ENCODE assay signal across 8 mouse cellular contexts in the genomic region with DNA sequence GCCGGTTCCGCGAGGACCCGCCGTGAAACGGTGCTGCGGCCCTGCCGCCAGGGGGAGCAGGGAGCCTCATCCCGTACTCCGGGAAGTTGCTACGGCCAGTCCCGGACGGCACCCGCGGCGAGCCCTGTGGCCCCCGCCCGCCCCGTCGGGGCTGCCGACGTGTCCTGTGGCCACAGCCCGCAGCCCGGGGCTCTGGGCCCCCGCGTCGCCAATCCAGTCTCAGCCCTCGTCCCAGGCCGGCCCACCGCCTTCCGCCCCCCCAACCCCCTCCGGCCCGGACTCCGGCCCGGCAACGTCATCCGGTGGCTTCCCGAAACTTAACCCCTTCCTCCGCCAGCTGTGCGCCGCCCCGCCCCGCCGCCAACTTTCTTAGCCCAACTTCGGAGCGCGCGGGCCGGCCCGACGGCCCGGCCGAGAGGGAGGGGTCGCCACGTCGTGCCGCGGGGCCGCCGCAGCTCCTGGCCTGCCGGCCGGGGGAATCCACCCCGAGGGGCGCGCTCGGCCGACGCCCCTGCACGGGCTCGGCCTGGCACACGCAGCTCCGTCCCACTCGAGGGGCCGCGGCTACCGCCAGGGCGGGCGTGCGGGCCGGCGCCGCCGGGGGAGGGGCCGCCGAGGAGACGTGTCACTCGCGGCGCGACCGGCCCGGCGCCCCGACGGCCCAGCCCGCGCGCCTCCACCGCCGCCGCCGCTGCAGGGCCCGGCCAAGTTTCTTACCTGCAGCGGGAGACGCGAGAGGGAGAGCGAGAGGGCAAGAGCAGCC. TPM values are rescaled to one million over a fixed set of nuclear protein-coding genes. Genes with fewer than 3 reads are reported as not detected.
DNase-seq lines count a peak whose midpoint lies in the region; ATAC-seq and TF ChIP-seq lines count a peak whose summit lies in the region.

No protein-coding gene starts in this region.

- peak overlapping the region; percentile 99 for H3K4me3 ChIP-seq in heart, embryonic 13.5 days
- peak overlapping the region; percentile 99 for H3K4me3 ChIP-seq in kidney, postnatal 0 days (replicated peaks; ENCODE audit: low read depth, low read length)
- peak overlapping the region; percentile 97 for H3K4me3 ChIP-seq in liver, embryonic 13.5 days (replicated peaks)
- peak overlapping the region; percentile 82 for H3K4me3 ChIP-seq in stomach, embryonic 14.5 days (ENCODE audit: low read depth, low read length)

- H3K36me3 ChIP-seq in heart, embryonic 13.5 days = peaks cover 17% of the 10 kb centered on the region
- no peaks in the 10 kb centered on the region for H3K36me3 ChIP-seq in kidney, postnatal 0 days (ENCODE audit: insufficient read depth, low read length)
- H3K36me3 ChIP-seq in liver, embryonic 13.5 days = peaks cover 6% of the 10 kb centered on the region; the same call in 1 of the 2 replicates
- peaks cover 8% of the 10 kb centered on the region for H3K36me3 ChIP-seq in stomach, embryonic 14.5 days (ENCODE audit: control insufficient read depth, insufficient read depth, low read length)

- peak; percentile 27 for ATAC-seq in CD4-positive, CD25-positive, alpha-beta regulatory T cell, adult 4 months
- ATAC-seq in erythroid progenitor cell, adult 5-6 weeks (replicated peaks; ENCODE audit: low FRiP score, poor library complexity, severe bottlenecking) = peak; percentile 68
- ATAC-seq in heart, embryonic 13.5 days (ENCODE audit: extremely low read depth, insufficient number of reproducible peaks, low FRiP score, low TSS enrichment) = peak; percentile 21
- ATAC-seq in kidney, postnatal 0 days (replicated peaks; ENCODE audit: low FRiP score, low read depth) = peak; percentile 51
- ATAC-seq in liver, embryonic 13.5 days (ENCODE audit: low read depth) = peak; percentile 27
- ATAC-seq in stomach, embryonic 14.5 days (ENCODE audit: insufficient number of reproducible peaks, insufficient read depth, low FRiP score, low read depth) = peak; percentile 11

- H3K9me3 ChIP-seq in heart, embryonic 13.5 days = no peaks in the 10 kb centered on the region
- no peaks in the 10 kb centered on the region for H3K9me3 ChIP-seq in kidney, postnatal 0 days (replicated peaks; ENCODE audit: low read length)
- no peaks in the 10 kb centered on the region for H3K9me3 ChIP-seq in liver, embryonic 13.5 days (replicated peaks)
- no peaks in the 10 kb centered on the region for H3K9me3 ChIP-seq in stomach, embryonic 14.5 days (ENCODE audit: control insufficient read depth, low read depth, low read length)

- peaks cover 45% of the 10 kb centered on the region for H3K4me1 ChIP-seq in heart, embryonic 13.5 days
- peaks cover 23% of the 10 kb centered on the region for H3K4me1 ChIP-seq in kidney, postnatal 0 days (replicated peaks; ENCODE audit: insufficient read depth, low read length)
- H3K4me1 ChIP-seq in liver, embryonic 13.5 days (replicated peaks) = peaks cover 64% of the 10 kb centered on the region
- H3K4me1 ChIP-seq in stomach, embryonic 14.5 days (ENCODE audit: control insufficient read depth, insufficient read depth, low read length) = peaks cover 38% of the 10 kb centered on the region

- peak overlapping the region; percentile 97 for H3K27ac ChIP-seq in heart, embryonic 13.5 days (replicated peaks)
- peak overlapping the region; percentile 98 for H3K27ac ChIP-seq in kidney, postnatal 0 days
- peak overlapping the region; percentile 93 for H3K27ac ChIP-seq in liver, embryonic 13.5 days
- peak overlapping the region; percentile 97 for H3K27ac ChIP-seq in stomach, embryonic 14.5 days (ENCODE audit: low read length)

- H3K9ac ChIP-seq in heart, embryonic 13.5 days = peak overlapping the region; percentile 98
- peak overlapping the region; percentile 98 for H3K9ac ChIP-seq in kidney, postnatal 0 days (ENCODE audit: low read depth, low read length)
- H3K9ac ChIP-seq in liver, embryonic 13.5 days = peak overlapping the region; percentile 92
- H3K9ac ChIP-seq in stomach, embryonic 14.5 days (replicated peaks; ENCODE audit: low read depth, low read length) = peak overlapping the region; percentile 97

- peak; percentile 75 for TF ChIP-seq CTCF in kidney, postnatal 0 days (IDR thresholded peaks at IDR 0.05; ENCODE audit: low read depth)

- no peaks in the 10 kb centered on the region for H3K27me3 ChIP-seq in heart, embryonic 13.5 days (replicated peaks)
- H3K27me3 ChIP-seq in kidney, postnatal 0 days (ENCODE audit: insufficient read depth, low read length) = no peaks in the 10 kb centered on the region
- H3K27me3 ChIP-seq in liver, embryonic 13.5 days = no peaks in the 10 kb centered on the region
- H3K27me3 ChIP-seq in stomach, embryonic 14.5 days (ENCODE audit: control insufficient read depth, insufficient read depth, low read length) = no peaks in the 10 kb centered on the region

- WGBS in heart, embryonic 13.5 days = under 1% methylated on average over 89 of the region's 107 CpGs
- WGBS in kidney, postnatal 0 days = under 1% methylated on average over 96 of the region's 107 CpGs
- 1% methylated on average over 93 of the region's 107 CpGs for WGBS in liver, embryonic 13.5 days (ENCODE audit: insufficient replicate concordance)
- WGBS in stomach, embryonic 14.5 days = under 1% methylated on average over 95 of the region's 107 CpGs

- H3K4me2 ChIP-seq in heart, embryonic 13.5 days = peak overlapping the region; percentile 82
- H3K4me2 ChIP-seq in kidney, postnatal 0 days (ENCODE audit: low read length) = peak overlapping the region; percentile 69
- H3K4me2 ChIP-seq in liver, embryonic 13.5 days = peak overlapping the region; percentile 98
- peak overlapping the region; percentile 73 for H3K4me2 ChIP-seq in stomach, embryonic 14.5 days (replicated peaks; ENCODE audit: low read depth, low read length)

- peak; percentile 60 for DNase-seq in c-Kit-negative CD71-positive TER-119-positive erythroid progenitor cells, embryonic 14.5 days (ENCODE audit: low read depth, low spot score)
- peak; percentile 85 for DNase-seq in kidney, postnatal 0 days (ENCODE audit: low spot score)
- peak; percentile 81 for DNase-seq in liver, embryonic 13.5 days
- DNase-seq in natural killer cell, adult 2 months (ENCODE audit: low spot score in 2 of 2) = peak; percentile 70 to 79

RNA-seq across cellular contexts. Expression of a gene that starts 0.6 kb away (rescaled TPM):
- polyA plus RNA-seq in CD4-positive, CD25-positive, alpha-beta regulatory T cell, adult 4 months (2017; shearing (Covaris generic)) = 10 to 100 TPM; 35.6 to 47.4 TPM
- total RNA-seq in erythroid progenitor cell, adult 5-6 weeks (2015; ENCODE audit: low replicate concordance) = 37.8 and 52.0 TPM in 2 replicates
- 21.8 and 24.0 TPM in 2 replicates for total RNA-seq in erythroid progenitor cell, adult 5-6 weeks (2017; ENCODE audit: low replicate concordance)
- 61.7 and 65.1 TPM in 2 replicates for polyA plus RNA-seq in heart, embryonic 13.5 days (2015; fragmentation: Nextera tagmentation; extraction: Ambion mirVana)
- 68.7 and 81.7 TPM in 2 replicates for polyA plus RNA-seq in kidney, postnatal 0 days (2015; fragmentation: Nextera tagmentation; extraction: Ambion mirVana)
- 48.3 and 49.7 TPM in 2 replicates for polyA plus RNA-seq in liver, embryonic 13.5 days (2015; fragmentation: Nextera tagmentation; extraction: Ambion mirVana)
- 139 and 140 TPM in 2 replicates for polyA plus RNA-seq in stomach, embryonic 14.5 days (2014; fragmentation: Nextera tagmentation; extraction: Ambion mirVana)

RNA-seq across cellular contexts. Expression of a gene that starts 22.4 kb away (rescaled TPM):
- polyA plus RNA-seq in CD4-positive, CD25-positive, alpha-beta regulatory T cell, adult 4 months (2017; shearing (Covaris generic)) = not detected
- total RNA-seq in erythroid progenitor cell, adult 5-6 weeks (2015; ENCODE audit: low replicate concordance) = not detected in 2 replicates
- not detected in 2 replicates for total RNA-seq in erythroid progenitor cell, adult 5-6 weeks (2017; ENCODE audit: low replicate concordance)
- polyA plus RNA-seq in heart, embryonic 13.5 days (2015; fragmentation: Nextera tagmentation; extraction: Ambion mirVana) = not detected in 2 replicates
- not detected in 2 replicates for polyA plus RNA-seq in kidney, postnatal 0 days (2015; fragmentation: Nextera tagmentation; extraction: Ambion mirVana)
- not detected in 2 replicates for polyA plus RNA-seq in liver, embryonic 13.5 days (2015; fragmentation: Nextera tagmentation; extraction: Ambion mirVana)
- not detected in 2 replicates for polyA plus RNA-seq in stomach, embryonic 14.5 days (2014; fragmentation: Nextera tagmentation; extraction: Ambion mirVana)

Comparison
In these comparisons a context has a peak if more than half of its experiments do, and no peak if none do; other contexts are left out.
1. Peak in every context shown above with its lines: DNase-seq, ATAC-seq, H3K4me3 ChIP-seq and H3K27ac ChIP-seq.
2. ATAC-seq: peak in every context shown above with its lines; median percentile 68 in erythroid progenitor cell, adult 5-6 weeks; 51 in kidney, postnatal 0 days; 27 in CD4-positive, CD25-positive, alpha-beta regulatory T cell, adult 4 months; 27 in liver, embryonic 13.5 days; 21 in heart, embryonic 13.5 days; 11 in stomach, embryonic 14.5 days.